Mouse (Mus musculus) C2C12 (cell line): ENCODE measurements at regions not wholly inside any gene's neighbourhood (a gene's known extent, or its start where the extent isn't known, plus 50 kb on each side); places are given as distances from the start of the nearest gene placed in this dataset.

ENCODE experiments used
- H3K27me3 ChIP-seq: one replicate; pipeline ENCODE4 v1.6.1; 2011; ENCODE audit not compliant: control insufficient read depth, insufficient read depth, insufficient read length
- H3K36me3 ChIP-seq: one replicate; pipeline ENCODE4 v1.6.1; 2011; ENCODE audit not compliant: control insufficient read depth, insufficient read depth
- H3K4me3 ChIP-seq: one replicate; pipeline ENCODE4 v1.5.1; 2011; ENCODE audit warnings: mild to moderate bottlenecking, control low read depth; ENCODE audit not compliant: poor library complexity, insufficient read depth, severe bottlenecking
- H3K79me2 ChIP-seq: one replicate; pipeline ENCODE4 v1.6.1; 2011; ENCODE audit not compliant: control insufficient read depth, insufficient read depth
- H3K79me3 ChIP-seq: one replicate; pipeline ENCODE4 v1.6.1; 2011; ENCODE audit warnings: low read depth, control low read depth
- H3ac ChIP-seq: one replicate; pipeline ENCODE3; 2011; ENCODE audit warnings: low read depth; ENCODE audit not compliant: control insufficient read depth, insufficient read length
- CEBPB ChIP-seq: IDR thresholded peaks from one replicate; pipeline ENCODE4 v1.6.1; 2011; ENCODE audit warnings: low read depth, mild to moderate bottlenecking, control low read depth, moderate library complexity
- CTCF ChIP-seq: IDR thresholded peaks from one replicate; pipeline ENCODE4 v1.5.1; 2011; ENCODE audit not compliant: control insufficient read depth, insufficient read depth, insufficient read length
- FOSL1 ChIP-seq: IDR thresholded peaks from one replicate; pipeline ENCODE4 v1.8.0; 2011; ENCODE audit warnings: mild to moderate bottlenecking, low read length; ENCODE audit not compliant: poor library complexity, insufficient read depth, severe bottlenecking
- MAX ChIP-seq: IDR thresholded peaks from one replicate; pipeline ENCODE4 v1.6.1; 2011; ENCODE audit warnings: mild to moderate bottlenecking, control low read depth
- MYOD1 ChIP-seq: IDR thresholded peaks from one replicate; pipeline ENCODE4 v1.6.1; 2011; ENCODE audit warnings: low read depth; ENCODE audit not compliant: control insufficient read depth, insufficient read length
- MYOG ChIP-seq: IDR thresholded peaks from one replicate; pipeline ENCODE4 v1.6.1; 2011; ENCODE audit not compliant: control insufficient read depth, insufficient read length; ENCODE audit errors: extremely low read depth
- USF1 ChIP-seq: IDR thresholded peaks from one replicate; pipeline ENCODE4 v1.6.1; 2011; ENCODE audit warnings: low read depth, mild to moderate bottlenecking, control low read depth, moderate library complexity

DNA sequence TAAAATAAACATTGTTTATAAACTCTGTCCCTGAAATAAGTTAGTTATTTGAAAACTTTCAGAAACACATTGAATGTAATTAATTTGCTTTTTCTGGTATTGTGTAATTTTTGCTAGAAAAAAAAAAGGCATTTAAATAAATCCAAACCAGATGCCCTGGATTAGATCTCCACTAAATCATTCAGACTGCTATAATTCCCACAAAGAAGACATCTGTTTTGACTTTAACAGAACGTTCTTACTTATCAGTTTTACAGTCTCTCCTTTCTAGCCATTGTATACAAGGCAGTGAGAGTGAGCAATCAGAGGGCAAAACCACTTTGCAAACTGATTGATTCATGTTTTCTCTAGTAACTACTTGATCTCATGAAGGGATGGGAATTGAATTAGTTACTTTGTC lies 478.8 kb downstream of the Slitrk6 start:
- no peak overlapping the region for H3ac ChIP-seq
- TF ChIP-seq USF1 (no peak), CTCF (no peak), FOSL1 (no peak), MYOG (no peak), MYOD1 (no peak), CEBPB (no peak), MAX (no peak)
- H3K4me3 ChIP-seq: no peak overlapping the region
- no peaks in the 10 kb centered on the region for H3K27me3 ChIP-seq
- no peaks in the 10 kb centered on the region for H3K79me2 ChIP-seq
- H3K36me3 ChIP-seq: no peaks in the 10 kb centered on the region
- no peaks in the 10 kb centered on the region for H3K79me3 ChIP-seq

DNA sequence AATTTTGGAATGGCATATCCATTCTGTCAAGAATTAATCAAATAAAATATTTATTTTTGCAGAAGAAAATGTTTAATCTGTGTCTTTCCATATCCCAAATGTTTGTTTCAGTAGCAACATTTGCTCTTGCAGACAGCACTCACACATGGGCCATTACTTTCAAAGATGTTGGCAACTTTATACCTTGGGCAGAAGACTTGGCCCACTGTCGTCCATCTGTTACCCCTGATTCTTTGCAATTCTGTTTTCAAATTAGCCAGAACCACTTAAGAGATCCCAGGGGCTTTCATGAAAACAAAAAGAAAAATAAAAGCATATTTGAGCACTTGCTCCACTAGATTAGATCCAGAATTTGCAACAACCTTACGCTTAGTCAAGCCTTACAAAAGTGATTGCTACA lies 483.7 kb downstream of the Slitrk6 start:
- no peaks in the 10 kb centered on the region for H3K79me3 ChIP-seq
- H3K36me3 ChIP-seq: no peaks in the 10 kb centered on the region
- H3K79me2 ChIP-seq: no peaks in the 10 kb centered on the region
- H3K27me3 ChIP-seq: no peaks in the 10 kb centered on the region
- no peak overlapping the region for H3K4me3 ChIP-seq
- no peak for TF ChIP-seq FOSL1
- TF ChIP-seq MYOG: no peak
- TF ChIP-seq CEBPB: no peak
- TF ChIP-seq MAX: no peak
- no peak for TF ChIP-seq MYOD1
- TF ChIP-seq USF1: no peak
- TF ChIP-seq CTCF: no peak
- no peak overlapping the region for H3ac ChIP-seq

DNA sequence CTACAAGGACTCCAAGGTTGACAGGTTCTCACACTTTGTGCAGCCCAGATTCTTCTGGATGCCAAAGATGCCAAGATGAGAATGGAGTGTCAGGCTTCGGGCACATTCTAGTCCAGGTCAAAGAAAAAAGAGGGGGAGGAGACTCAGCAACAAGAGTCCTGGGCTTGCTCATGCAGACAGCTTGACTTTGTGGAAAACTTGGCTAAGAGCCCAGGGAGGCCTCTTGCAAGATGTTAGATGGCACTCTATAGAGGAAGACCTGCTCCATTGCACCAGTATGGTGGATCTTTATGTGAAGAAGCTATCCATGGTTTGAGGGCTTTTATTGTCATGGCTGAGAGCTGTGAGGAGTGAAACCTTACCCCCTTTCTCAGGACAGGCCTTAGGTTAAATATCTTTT lies 510.5 kb downstream of the Slitrk6 start:
- Histone ChIP-seq H3ac (no peak overlapping the region), H3K36me3 (no peaks in the 10 kb centered on the region), H3K27me3 (no peaks in the 10 kb centered on the region), H3K4me3 (no peak overlapping the region), H3K79me3 (no peaks in the 10 kb centered on the region), H3K79me2 (no peaks in the 10 kb centered on the region)
- TF ChIP-seq CEBPB: no peak
- no peak for TF ChIP-seq CTCF
- TF ChIP-seq MYOD1: no peak
- TF ChIP-seq MAX: no peak
- no peak for TF ChIP-seq FOSL1
- no peak for TF ChIP-seq USF1
- TF ChIP-seq MYOG: no peak

DNA sequence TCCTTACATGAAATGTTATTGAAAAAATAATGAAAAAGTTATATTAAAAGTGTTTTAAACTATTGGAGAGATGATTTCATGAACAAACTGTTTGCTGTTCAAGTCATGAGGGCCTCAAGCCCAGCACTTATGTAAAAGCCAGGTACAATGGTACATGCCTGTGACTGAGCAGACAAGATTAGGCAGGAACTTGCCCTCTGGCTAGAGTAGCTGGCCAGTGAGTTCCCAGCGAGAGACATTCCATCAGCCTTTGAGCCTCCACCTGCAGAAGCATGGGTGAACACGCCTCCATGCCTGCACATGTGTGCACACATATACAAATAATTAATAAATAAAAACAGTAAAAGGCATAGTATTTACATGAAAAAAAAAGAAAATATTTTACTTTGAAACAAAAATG lies 511.4 kb downstream of the Slitrk6 start:
- no peaks in the 10 kb centered on the region for H3K79me3 ChIP-seq
- H3ac ChIP-seq: no peak overlapping the region
- H3K4me3 ChIP-seq: no peak overlapping the region
- H3K79me2 ChIP-seq: no peaks in the 10 kb centered on the region
- no peaks in the 10 kb centered on the region for H3K36me3 ChIP-seq
- TF ChIP-seq CEBPB (no peak), FOSL1 (no peak), MYOD1 (no peak), USF1 (no peak), CTCF (no peak), MAX (no peak), MYOG (no peak)
- no peaks in the 10 kb centered on the region for H3K27me3 ChIP-seq

DNA sequence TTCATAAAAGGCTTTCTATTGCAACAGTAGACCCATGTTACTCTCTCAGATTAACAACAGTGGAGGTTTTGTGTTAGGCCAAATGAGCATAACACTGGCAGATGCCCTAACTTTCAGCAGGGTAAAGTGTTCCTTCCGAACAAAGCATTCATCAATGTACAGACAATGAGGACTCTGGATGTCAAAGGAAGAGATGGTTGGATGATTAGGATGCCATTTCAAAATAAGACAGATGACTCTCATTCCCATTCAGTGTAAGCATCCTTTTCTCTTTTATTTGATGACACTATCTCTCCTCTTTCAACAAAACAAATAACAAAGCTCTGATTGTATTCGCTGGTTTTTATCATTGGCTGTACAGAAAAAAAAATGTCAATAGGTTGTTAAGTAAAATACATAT lies 516.1 kb downstream of the Slitrk6 start:
- Histone ChIP-seq H3ac (no peak overlapping the region), H3K79me2 (no peaks in the 10 kb centered on the region), H3K4me3 (no peak overlapping the region), H3K79me3 (no peaks in the 10 kb centered on the region), H3K36me3 (no peaks in the 10 kb centered on the region), H3K27me3 (no peaks in the 10 kb centered on the region)
- TF ChIP-seq MAX (no peak), MYOD1 (no peak), USF1 (no peak), CEBPB (no peak), CTCF (no peak), FOSL1 (no peak), MYOG (no peak)

DNA sequence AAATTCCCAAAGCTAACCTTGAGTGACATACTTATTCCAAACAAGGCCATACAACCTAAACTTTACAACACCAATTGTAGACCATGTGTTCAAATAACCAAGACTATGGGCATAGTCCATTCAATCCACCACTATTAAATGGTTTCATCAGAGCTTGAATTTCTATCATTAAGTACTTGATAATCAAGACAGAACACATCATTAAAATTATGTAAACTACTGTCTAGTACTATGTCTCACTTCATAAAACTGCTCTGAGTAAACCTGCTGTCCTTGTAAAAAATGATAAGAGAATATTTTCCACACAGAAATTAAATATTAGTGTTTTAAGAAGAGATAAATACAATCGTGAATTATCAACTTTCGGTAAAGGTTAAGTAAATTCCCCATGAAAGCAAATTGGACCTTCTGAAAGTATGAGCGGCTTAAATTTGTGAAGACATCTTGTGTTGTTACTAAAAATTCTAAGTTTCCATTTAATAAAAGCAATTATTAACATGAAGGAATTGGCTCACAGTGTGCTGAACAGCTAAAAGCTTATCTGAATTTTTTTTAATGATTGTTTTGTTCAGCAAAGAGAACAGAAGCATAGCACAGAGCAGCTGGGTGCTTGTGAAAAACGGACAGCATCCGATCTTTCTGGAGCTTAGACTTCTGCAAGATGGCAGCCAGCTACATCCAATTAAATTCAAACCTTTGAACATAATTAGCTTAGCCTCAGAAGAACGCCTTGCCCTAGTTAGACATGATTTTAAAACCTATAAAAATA lies 530.1 kb downstream of the Slitrk6 start:
- no peak for TF ChIP-seq USF1
- no peak for TF ChIP-seq FOSL1
- no peak for TF ChIP-seq MYOG
- TF ChIP-seq MYOD1: no peak
- TF ChIP-seq CEBPB: no peak
- no peak for TF ChIP-seq CTCF
- TF ChIP-seq MAX: no peak
- Histone ChIP-seq H3K36me3 (no peaks in the 10 kb centered on the region), H3K4me3 (no peak overlapping the region), H3ac (no peak overlapping the region), H3K79me2 (no peaks in the 10 kb centered on the region), H3K27me3 (no peaks in the 10 kb centered on the region), H3K79me3 (no peaks in the 10 kb centered on the region)
